Mouse (Mus musculus) left cerebral cortex, adult 8-10 months (tissue): ENCODE data around the gene Dnah8. TPM values are rescaled to one million over a fixed set of nuclear protein-coding genes. Genes with fewer than 3 reads are reported as not detected.

ENCODE experiments used
- DNase-seq, 2 experiments: peaks; one replicate each; pipeline ENCODE4 v3.0.0; 2022; ENCODE audit warnings: low spot score in 2 of 2
- total RNA-seq, 4 experiments: library from RNA; stranded (reverse); gene quantifications; 2 replicates each; pipeline ENCODE4 v1.2.4; 2022

Gene Dnah8
- total RNA-seq, 4 experiments from 2014 or later = 0.91 to 1.9 (median 1.7) TPM

- DNase-seq = no peak
These were observed 242.8 kb downstream of the Dnah8 start for GRCm38 (mm10) chr17:30866966-30867365.

DNA sequence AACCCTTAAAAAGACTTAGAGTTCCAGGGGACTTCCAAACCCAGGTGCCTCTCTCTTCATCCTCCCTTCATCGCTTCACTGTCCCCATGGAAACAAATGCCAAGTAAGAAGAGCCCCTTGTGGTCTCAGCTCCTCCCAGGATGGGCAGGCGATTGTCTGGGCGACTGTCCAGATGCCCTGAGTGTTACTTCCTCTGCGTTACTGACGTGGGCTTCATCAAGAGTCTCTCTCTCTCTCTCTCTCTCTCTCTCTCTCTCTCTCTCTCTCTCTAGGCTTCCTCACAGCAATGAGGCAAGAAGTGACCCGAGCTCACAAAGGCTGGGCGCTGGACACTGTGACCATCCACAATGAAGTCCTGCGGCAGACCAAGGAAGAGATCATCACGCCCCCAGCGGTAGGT, 246.9 kb downstream of the Dnah8 start:
- no peak for DNase-seq

- DNase-seq = no peak
These were observed 250.1 kb downstream of the Dnah8 start for GRCm38 (mm10) chr17:30874276-30874675.

GRCm38 (mm10) chr17:30877456-30877855, 253.3 kb downstream of the Dnah8 start:
- DNase-seq = no peak

- no peak for DNase-seq
These were observed 254.5 kb downstream of the Dnah8 start for GRCm38 (mm10) chr17:30878626-30879025.

DNA sequence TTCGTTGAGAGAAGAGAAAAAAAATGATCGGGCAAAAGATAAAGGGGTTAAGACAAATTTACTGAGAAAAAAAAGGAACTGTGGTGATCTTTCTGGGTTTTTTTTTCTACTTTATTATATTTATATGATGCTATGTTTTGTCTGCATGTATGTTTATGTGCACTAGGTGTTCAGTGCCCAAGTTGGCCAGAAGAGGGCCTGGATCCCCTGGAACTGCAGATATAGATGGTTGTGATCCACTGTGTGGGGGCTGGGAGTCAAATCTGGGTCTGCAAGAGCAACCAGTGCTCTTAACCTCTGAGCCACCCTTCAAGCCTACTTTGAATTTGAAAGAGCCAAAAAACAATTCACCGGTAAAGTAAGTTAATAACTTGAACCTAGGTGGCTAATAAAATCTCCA, 256.2 kb downstream of the Dnah8 start:
- no peak for DNase-seq

- DNase-seq = no peak
These were observed 256.8 kb downstream of the Dnah8 start for GRCm38 (mm10) chr17:30881001-30881400.

GRCm38 (mm10) chr17:30882206-30882605, 258.1 kb downstream of the Dnah8 start:
- DNase-seq = no peak

DNA sequence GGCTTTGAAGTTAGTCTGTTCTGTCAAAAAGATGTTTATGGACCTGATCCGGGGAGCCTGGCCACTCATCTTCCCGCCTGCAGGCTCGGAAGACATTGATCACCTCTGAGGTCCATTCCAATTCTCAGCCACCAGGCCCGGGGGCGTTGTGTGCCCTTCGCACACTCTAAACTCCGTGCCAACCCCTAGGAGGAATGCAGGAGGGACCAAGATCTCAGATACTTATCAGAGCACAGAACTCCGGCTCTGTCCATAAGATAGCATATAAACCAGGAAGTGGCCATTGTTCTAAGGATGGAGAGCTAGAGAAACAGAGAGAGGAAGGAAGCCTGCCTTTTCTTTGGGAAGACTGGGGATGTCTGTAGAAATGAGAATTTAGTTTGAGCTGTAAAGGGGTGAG, 259.4 kb downstream of the Dnah8 start:
- no peak for DNase-seq

DNA sequence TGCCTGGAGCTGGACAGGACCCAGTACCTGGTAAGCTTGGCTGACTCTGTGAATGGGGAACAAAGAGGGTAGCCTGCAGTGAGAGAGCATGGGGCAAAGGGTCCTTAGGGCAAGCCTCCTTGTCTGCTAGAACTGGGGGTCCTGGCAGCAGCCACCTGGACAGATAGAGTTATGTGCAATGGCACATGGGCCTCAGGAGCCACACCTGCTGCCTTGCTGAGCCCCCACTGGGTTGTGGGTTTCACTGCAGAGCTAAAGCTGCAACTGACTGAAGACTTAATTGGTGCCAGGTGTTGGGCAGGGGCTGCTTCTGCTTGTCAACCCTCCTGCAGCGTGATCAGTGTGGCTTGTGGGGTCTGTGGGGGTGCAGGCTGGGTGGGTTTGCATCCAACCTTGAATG, 267.9 kb downstream of the Dnah8 start:
- DNase-seq = no peak

GRCm38 (mm10) chr17:30892730-30893129, 268.6 kb downstream of the Dnah8 start:
- DNase-seq = no peak

GRCm38 (mm10) chr17:30897075-30897474, 272.9 kb downstream of the Dnah8 start:
- DNase-seq = no peak

DNA sequence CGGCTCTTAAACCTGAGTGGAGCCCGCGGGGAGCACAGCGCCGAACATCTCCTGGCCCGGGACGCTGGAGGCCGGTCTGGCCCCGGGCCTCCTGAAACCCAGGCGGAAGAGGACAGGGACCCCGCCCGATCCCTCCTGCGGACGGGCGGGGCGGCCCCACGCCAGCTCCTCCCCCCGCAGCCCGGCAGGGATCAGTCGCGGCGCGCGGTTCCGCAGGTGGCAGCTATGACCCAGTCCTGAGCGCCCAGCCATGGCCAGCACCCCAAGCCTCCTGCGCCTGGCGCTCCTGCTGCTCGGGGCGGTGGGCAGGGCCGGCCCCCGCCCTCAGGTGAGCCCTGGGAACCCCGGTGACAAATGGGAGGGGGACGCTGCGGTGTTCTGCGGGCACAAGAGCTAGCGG, 277.5 kb downstream of the Dnah8 start, which contains the start of gene Glp1r:
Gene Glp1r, plus strand, starts transcription at position 191 of the 400 bp plus-strand sequence.
- DNase-seq = no peak

DNA sequence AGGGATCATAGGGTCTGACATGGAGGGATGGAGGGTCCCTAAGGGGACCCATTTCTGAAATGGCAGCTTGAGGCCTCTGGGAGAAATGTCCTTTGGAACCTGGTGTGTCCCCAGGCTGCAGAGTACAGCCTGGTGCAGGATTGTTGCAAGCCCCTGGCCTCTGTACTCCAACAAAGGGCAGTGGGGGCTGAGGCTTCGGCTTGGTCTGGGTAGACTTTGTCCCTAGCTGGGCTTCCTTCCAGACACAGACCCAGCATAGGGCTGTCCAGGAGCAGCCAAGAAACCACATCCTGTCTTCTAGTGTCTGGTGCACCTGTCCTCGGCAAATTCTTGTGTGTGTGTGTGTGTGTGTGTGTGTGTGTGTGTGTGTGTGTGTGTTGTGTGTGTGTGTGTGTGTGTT, 279.9 kb downstream of the Dnah8 start:
- no peak for DNase-seq

GRCm38 (mm10) chr17:30907577-30907976, 283.4 kb downstream of the Dnah8 start:
- no peak for DNase-seq

- DNase-seq = no peak
These were observed 286.9 kb downstream of the Dnah8 start for GRCm38 (mm10) chr17:30910866-30911731.

DNA sequence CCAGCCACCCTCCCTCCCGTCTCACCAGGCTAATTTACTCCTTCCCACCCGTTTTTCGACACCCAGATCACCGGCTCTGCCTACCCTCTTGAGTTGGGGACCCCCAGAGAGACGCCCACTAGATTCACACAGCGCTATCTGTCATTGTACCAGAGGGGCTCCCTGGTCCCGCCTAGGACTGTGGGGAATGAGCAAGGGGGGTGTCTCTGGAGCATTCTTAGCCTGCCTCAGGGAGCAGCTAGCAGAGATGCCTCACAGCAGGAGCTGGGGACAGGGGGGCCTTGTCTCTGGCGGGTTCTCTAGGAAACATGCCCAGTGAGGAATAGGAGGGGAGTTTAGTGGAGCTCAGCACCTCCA, 287.6 kb downstream of the Dnah8 start:
- DNase-seq = no peak

- no peak for DNase-seq
These were observed 288.4 kb downstream of the Dnah8 start for GRCm38 (mm10) chr17:30912536-30912935.

DNA sequence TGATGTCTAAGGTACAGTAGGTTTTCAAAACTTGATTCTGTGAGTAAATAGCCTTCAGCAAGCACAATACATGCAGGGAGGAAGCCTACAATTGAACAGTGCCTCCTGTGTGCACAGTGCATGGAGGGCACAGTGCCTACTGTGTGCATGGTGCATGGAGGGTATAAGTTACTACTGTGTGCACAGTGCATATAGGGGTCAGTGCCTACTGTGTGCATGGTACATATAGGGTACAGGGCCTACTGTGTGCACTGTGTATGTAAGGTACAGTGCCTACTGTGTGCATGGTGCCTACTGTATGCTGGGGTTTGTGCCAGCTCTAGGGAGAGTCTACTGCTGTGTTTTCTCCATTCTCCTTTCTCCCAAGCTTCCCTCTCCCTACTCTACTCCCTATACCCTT, 290.1 kb downstream of the Dnah8 start:
- DNase-seq = no peak

DNA sequence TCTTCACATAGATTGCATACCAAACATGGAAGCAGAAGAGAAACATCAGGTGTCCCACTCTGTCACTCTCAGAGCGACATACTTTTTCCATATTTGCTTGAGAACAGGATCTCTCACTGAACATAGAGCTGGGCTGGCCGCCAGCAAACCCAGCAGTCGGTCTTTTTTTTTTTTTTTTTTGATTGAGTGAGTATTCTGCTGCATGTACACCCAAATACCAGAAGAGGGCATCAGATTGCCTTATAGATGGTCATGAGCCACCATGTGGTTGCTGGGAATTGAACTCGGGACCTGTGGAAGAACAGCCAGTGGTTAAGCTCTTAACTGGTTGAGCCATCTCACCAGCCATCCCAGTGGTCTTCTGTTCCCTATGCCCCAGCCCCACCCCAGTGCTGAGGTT, 299.4 kb downstream of the Dnah8 start:
- DNase-seq = no peak
